Mouse (Mus musculus): ENCODE data around the gene Klhl21. TPM values are rescaled to one million over a fixed set of nuclear protein-coding genes. Genes with fewer than 3 reads are reported as not detected.
A peak's percentile ranks its signal among the peaks of the same experiment; 100 is the strongest.

Klhl21 gene
- total RNA-seq, 2 experiments from 2014 or later: 42.3 to 49.2 TPM

- peak; percentile 99 for DNase-seq
Measured at GRCm38 (mm10) chr4:151996173-151996950, 12.2 kb upstream of the Klhl21 start, which contains the start of gene Phf13. Gene Phf13 (minus strand): TSS chr4:151996258.

GRCm38 (mm10) chr4:151996951-151997222 lies 11.7 kb upstream of the Klhl21 start:
- no peak for DNase-seq

- no peak for DNase-seq
Measured at GRCm38 (mm10) chr4:151997701-151998100, 10.9 kb upstream of the Klhl21 start.

GRCm38 (mm10) chr4:151999481-151999880 lies 9.1 kb upstream of the Klhl21 start:
- no peak for DNase-seq

GRCm38 (mm10) chr4:152000906-152001305 lies 7.7 kb upstream of the Klhl21 start:
- DNase-seq: no peak

GRCm38 (mm10) chr4:152001335-152001734 lies 7.3 kb upstream of the Klhl21 start:
- no peak for DNase-seq

- DNase-seq: no peak
Measured at GRCm38 (mm10) chr4:152002063-152002462, 6.5 kb upstream of the Klhl21 start.

- no peak for DNase-seq
Measured at GRCm38 (mm10) chr4:152006137-152006536, 2.5 kb upstream of the Klhl21 start.

GRCm38 (mm10) chr4:152006812-152007211 lies 1.8 kb upstream of the Klhl21 start:
- DNase-seq: no peak

- peak; percentile 70 for DNase-seq
Measured at GRCm38 (mm10) chr4:152007481-152008147, 989 bp upstream of the Klhl21 start.

- DNase-seq: peak; percentile 51
Measured at GRCm38 (mm10) chr4:152008148-152008500, 479 bp upstream of the Klhl21 start.

GRCm38 (mm10) chr4:152009076-152010051 lies 761 bp downstream of the Klhl21 start:
- peak; percentile 75 for DNase-seq

- peak; percentile 66 for DNase-seq
Measured at GRCm38 (mm10) chr4:152010091-152010706, 1.6 kb downstream of the Klhl21 start.

GRCm38 (mm10) chr4:152010707-152011134 lies 2.1 kb downstream of the Klhl21 start:
- DNase-seq: peak; percentile 51

- DNase-seq: no peak
Measured at GRCm38 (mm10) chr4:152011171-152011760, 2.7 kb downstream of the Klhl21 start.

GRCm38 (mm10) chr4:152012109-152012508 lies 3.5 kb downstream of the Klhl21 start:
- no peak for DNase-seq

- peak; percentile 63 for DNase-seq
Measured at GRCm38 (mm10) chr4:152013036-152013813, 4.6 kb downstream of the Klhl21 start.

GRCm38 (mm10) chr4:152019073-152019472 lies 10.5 kb downstream of the Klhl21 start:
- no peak for DNase-seq

- no peak for DNase-seq
Measured at GRCm38 (mm10) chr4:152020024-152020423, 11.4 kb downstream of the Klhl21 start.

- no peak for DNase-seq
Measured at GRCm38 (mm10) chr4:152021568-152022097, 13.0 kb downstream of the Klhl21 start.

- DNase-seq: no peak
Measured at GRCm38 (mm10) chr4:152022506-152022905, 13.9 kb downstream of the Klhl21 start.
